In the genomic region with DNA sequence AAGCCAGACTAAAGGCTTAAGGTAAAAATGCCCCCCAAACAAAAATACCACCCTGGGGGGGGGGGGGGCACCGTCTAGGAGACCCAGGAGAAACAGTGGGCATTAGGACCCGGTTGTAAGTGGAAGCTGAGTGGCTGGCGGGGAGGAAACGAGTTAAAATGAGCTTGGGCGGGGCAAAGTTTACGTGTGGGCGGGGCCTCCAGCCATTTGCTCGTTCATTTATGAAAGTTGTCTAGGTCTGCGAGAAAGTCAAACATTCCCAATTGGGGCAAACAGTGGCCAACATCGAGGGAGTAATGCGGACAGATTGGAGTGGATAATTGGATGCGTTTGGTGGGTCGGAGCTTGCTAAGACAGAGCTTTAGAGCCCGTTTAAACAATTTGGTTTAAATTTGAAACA, we compare ENCODE assay signal across 8 mouse cellular contexts. TPM values are rescaled to one million over a fixed set of nuclear protein-coding genes. Genes with fewer than 3 reads are reported as not detected.
DNase-seq lines count a peak whose midpoint lies in the region; ATAC-seq and TF ChIP-seq lines count a peak whose summit lies in the region.

No protein-coding gene starts in this region.

- no peak for ATAC-seq in liver, embryonic 14.5 days (ENCODE audit: insufficient read depth)
- ATAC-seq in neural tube, embryonic 12.5 days (ENCODE audit: low FRiP score, low read depth) = no peak

- H3K36me3 ChIP-seq in liver, embryonic 14.5 days (replicated peaks; ENCODE audit: control insufficient read depth, insufficient read depth, low read depth) = no peaks in the 10 kb centered on the region
- no peaks in the 10 kb centered on the region for H3K36me3 ChIP-seq in neural tube, embryonic 12.5 days

- peak overlapping the region; percentile 34 to 59; a peak in 3 of 4 replicates for H3K4me3 ChIP-seq in liver, embryonic 14.5 days (ENCODE audit: insufficient read depth in 1 of 2, low read depth in 2 of 2, low read length in 2 of 2)
- H3K4me3 ChIP-seq in neural tube, embryonic 12.5 days = no peak overlapping the region

- H3K27me3 ChIP-seq in liver, embryonic 14.5 days (ENCODE audit: control insufficient read depth, insufficient read depth, low read length) = peaks cover 14% of the 10 kb centered on the region
- 0 out of 2 replicates have a peak, but pooled peaks cover 8% of the 10 kb centered on the region for H3K27me3 ChIP-seq in neural tube, embryonic 12.5 days (replicated peaks)

- 12% methylated on average over 14 of the region's 14 CpGs for WGBS in liver, embryonic 14.5 days (ENCODE audit: insufficient replicate concordance)
- WGBS in neural tube, embryonic 12.5 days = 35% methylated on average over 14 of the region's 14 CpGs

- no peak overlapping the region for H3K27ac ChIP-seq in liver, embryonic 14.5 days
- H3K27ac ChIP-seq in neural tube, embryonic 12.5 days = no peak overlapping the region

- H3K4me2 ChIP-seq in liver, embryonic 14.5 days (ENCODE audit: low read depth) = peak overlapping the region; percentile 58
- peak overlapping the region; percentile 28 for H3K4me2 ChIP-seq in neural tube, embryonic 12.5 days (replicated peaks)

- peak overlapping the region; percentile 6; the same call in 1 of the 2 replicates for H3K9ac ChIP-seq in liver, embryonic 14.5 days (replicated peaks)
- no peak overlapping the region for H3K9ac ChIP-seq in neural tube, embryonic 12.5 days

- H3K4me1 ChIP-seq in liver, embryonic 14.5 days (replicated peaks; ENCODE audit: control insufficient read depth in 2 of 2, insufficient read depth in 2 of 2, low read length in 1 of 2) = peaks cover 0 to 7% of the 10 kb centered on the region in 2 experiments; a peak in 2 of 4 replicates
- H3K4me1 ChIP-seq in neural tube, embryonic 12.5 days = peaks cover 8% of the 10 kb centered on the region; the same call in 1 of the 2 replicates

- TF ChIP-seq EP300 in liver, embryonic 14.5 days (IDR thresholded peaks at IDR 0.05; ENCODE audit: low read depth) = no peak

- H3K9me3 ChIP-seq in liver, embryonic 14.5 days (ENCODE audit: control insufficient read depth, low read length) = no peaks in the 10 kb centered on the region
- H3K9me3 ChIP-seq in neural tube, embryonic 12.5 days = no peaks in the 10 kb centered on the region

- DNase-seq in urinary bladder, adult 18-20 months (ENCODE audit: low spot score in 2 of 2) = peak; percentile 63
- no peak for DNase-seq in urinary bladder, postnatal 10 days (ENCODE audit: low spot score)
- DNase-seq in gastrocnemius, postnatal 10 days = peak; percentile 56
- peak; percentile 57 for DNase-seq in induced T-regulatory cell, adult 2 months (ENCODE audit: low read depth)
- peak in 2 of 3 experiments; percentile 24 to 41 for DNase-seq in liver, embryonic 14.5 days (ENCODE audit: low read depth in 3 of 3, low spot score in 3 of 3)
- DNase-seq in layer of hippocampus, postnatal 10 days (ENCODE audit: low spot score in 2 of 2) = no peak
- DNase-seq in frontal cortex, adult 2 months (ENCODE audit: extremely low spot score in 1 of 2, low spot score in 1 of 2) = no peak

- TF ChIP-seq CTCF in liver, embryonic 14.5 days (IDR thresholded peaks at IDR 0.05; ENCODE audit: low read depth) = no peak

RNA-seq across cellular contexts. Expression of gene Vsig10, which starts 5.5 kb away (rescaled TPM):
- total RNA-seq in gastrocnemius, postnatal 10 days (2021) = 10 to 100 TPM in 1 of 2 experiments, 1 to 10 TPM in 1; 8.6 to 11.9 TPM
- 0.84 and 1.2 TPM in 2 replicates for polyA plus RNA-seq in liver, embryonic 14.5 days (2012; rRNA removed)
- polyA plus RNA-seq in liver, embryonic 14.5 days (2014; fragmentation: Nextera tagmentation; extraction: Ambion mirVana) = 0.60 and 1.5 TPM in 2 replicates
- 2.4 and 2.8 TPM in 2 replicates for polyA plus RNA-seq in neural tube, embryonic 12.5 days (2016; fragmentation: Nextera tagmentation; extraction: Ambion mirVana)
- 1 to 10 TPM; 2.4 to 4.2 TPM for total RNA-seq in layer of hippocampus, postnatal 10 days (2021)
- 1.6 and 2.4 TPM in 2 replicates for polyA plus RNA-seq in frontal cortex, adult 2 months (2012; rRNA removed)

RNA-seq across cellular contexts. Expression of gene Pebp1, which starts 26.0 kb away (rescaled TPM):
- total RNA-seq in gastrocnemius, postnatal 10 days (2021) = 100 to 1,000 TPM; 307 to 317 TPM
- polyA plus RNA-seq in liver, embryonic 14.5 days (2012; rRNA removed) = 118 and 165 TPM in 2 replicates
- 194 and 207 TPM in 2 replicates for polyA plus RNA-seq in liver, embryonic 14.5 days (2014; fragmentation: Nextera tagmentation; extraction: Ambion mirVana)
- 847 and 881 TPM in 2 replicates for polyA plus RNA-seq in neural tube, embryonic 12.5 days (2016; fragmentation: Nextera tagmentation; extraction: Ambion mirVana)
- total RNA-seq in layer of hippocampus, postnatal 10 days (2021) = 100 to 1,000 TPM; 699 to 737 TPM
- 740 and 785 TPM in 2 replicates for polyA plus RNA-seq in frontal cortex, adult 2 months (2012; rRNA removed)

RNA-seq across cellular contexts. Expression of gene Wsb2, which starts 43.7 kb away (rescaled TPM):
- total RNA-seq in gastrocnemius, postnatal 10 days (2021) = 10 to 100 TPM; 80.3 to 83.1 TPM
- 13.9 and 14.1 TPM in 2 replicates for polyA plus RNA-seq in liver, embryonic 14.5 days (2012; rRNA removed)
- 15.3 and 18.5 TPM in 2 replicates for polyA plus RNA-seq in liver, embryonic 14.5 days (2014; fragmentation: Nextera tagmentation; extraction: Ambion mirVana)
- 138 and 140 TPM in 2 replicates for polyA plus RNA-seq in neural tube, embryonic 12.5 days (2016; fragmentation: Nextera tagmentation; extraction: Ambion mirVana)
- 100 to 1,000 TPM; 437 to 454 TPM for total RNA-seq in layer of hippocampus, postnatal 10 days (2021)
- 328 and 398 TPM in 2 replicates for polyA plus RNA-seq in frontal cortex, adult 2 months (2012; rRNA removed)

Comparison
In these comparisons a context has a peak if more than half of its experiments do, and no peak if none do; other contexts are left out.
1. DNase-seq: peak in urinary bladder, adult 18-20 months (2 of 2), gastrocnemius, postnatal 10 days (single experiment), induced T-regulatory cell, adult 2 months (single experiment) and liver, embryonic 14.5 days (2 of 3); none in urinary bladder, postnatal 10 days (single experiment), layer of hippocampus, postnatal 10 days (0 of 2) and frontal cortex, adult 2 months (0 of 2).